Mouse (Mus musculus): ENCODE measurements around the gene Mill2. TPM values are rescaled to one million over a fixed set of nuclear protein-coding genes. Genes with fewer than 3 reads are reported as not detected.

The Mill2 gene
- polyA plus RNA-seq, 1 experiment from 2014 or later, result not detected

- no peaks in the 10 kb centered on the region for H3K9me3 ChIP-seq (ENCODE audit: control insufficient read depth, low read length)
- H3K4me3 ChIP-seq (ENCODE audit: low read depth, low read length), result no peak overlapping the region
- H3K36me3 ChIP-seq (ENCODE audit: control insufficient read depth, insufficient read depth, low read length), result no peaks in the 10 kb centered on the region
- no peak for DNase-seq (ENCODE audit: low spot score)
- H3K4me1 ChIP-seq (replicated peaks; ENCODE audit: control insufficient read depth, insufficient read depth, low read length), result 0 out of 2 replicates have a peak, but pooled peaks cover 3% of the 10 kb centered on the region
- WGBS, result 65% methylated on average over 13 of the region's 13 CpGs
- no peaks in the 10 kb centered on the region for H3K27me3 ChIP-seq (ENCODE audit: control insufficient read depth, insufficient read depth, low read length)
- no peak overlapping the region for H3K4me2 ChIP-seq (ENCODE audit: low read depth, low read length, severe bottlenecking)
- no peak overlapping the region for H3K27ac ChIP-seq (ENCODE audit: low read depth, low read length)
- H3K9ac ChIP-seq (ENCODE audit: low read length), result no peak overlapping the region
- ATAC-seq (replicated peaks; ENCODE audit: low FRiP score), result no peak
Measured at GRCm38 (mm10) chr7:18884745-18885422, 45.1 kb downstream of the Mill2 start.

- no peaks in the 10 kb centered on the region for H3K36me3 ChIP-seq (ENCODE audit: control insufficient read depth, insufficient read depth, low read length)
- no peak for DNase-seq (ENCODE audit: low spot score)
Measured at GRCm38 (mm10) chr7:18886963-18887362, 47.2 kb downstream of the Mill2 start.

GRCm38 (mm10) chr7:18890848-18891247, 51.1 kb downstream of the Mill2 start:
- WGBS, result 93% methylated on average over 8 of the region's 8 CpGs
- Histone ChIP-seq H3K4me2 (ENCODE audit: low read depth, low read length, severe bottlenecking) (no peak overlapping the region), H3K27me3 (ENCODE audit: control insufficient read depth, insufficient read depth, low read length) (peaks cover 4% of the 10 kb centered on the region), H3K27ac (ENCODE audit: low read depth, low read length) (no peak overlapping the region), H3K4me3 (ENCODE audit: low read depth, low read length) (no peak overlapping the region), H3K4me1 (replicated peaks; ENCODE audit: control insufficient read depth, insufficient read depth, low read length) (peaks cover 10% of the 10 kb centered on the region), H3K9ac (ENCODE audit: low read length) (no peak overlapping the region), H3K9me3 (ENCODE audit: control insufficient read depth, low read length) (no peaks in the 10 kb centered on the region), H3K36me3 (ENCODE audit: control insufficient read depth, insufficient read depth, low read length) (no peaks in the 10 kb centered on the region)
- DNase-seq (ENCODE audit: low spot score), result no peak
- no peak for ATAC-seq (replicated peaks; ENCODE audit: low FRiP score)

More at GRCm38 (mm10) chr7:18886963-18887362, 47.2 kb downstream of the Mill2 start:
- H3K27me3 ChIP-seq (ENCODE audit: control insufficient read depth, insufficient read depth, low read length), result no peaks in the 10 kb centered on the region
- no peak for ATAC-seq (replicated peaks; ENCODE audit: low FRiP score)
- H3K4me3 ChIP-seq (ENCODE audit: low read depth, low read length), result no peak overlapping the region
- no peak overlapping the region for H3K4me2 ChIP-seq (ENCODE audit: low read depth, low read length, severe bottlenecking)
- no peak overlapping the region for H3K9ac ChIP-seq (ENCODE audit: low read length)
- no peaks in the 10 kb centered on the region for H3K9me3 ChIP-seq (ENCODE audit: control insufficient read depth, low read length)
- H3K4me1 ChIP-seq (replicated peaks; ENCODE audit: control insufficient read depth, insufficient read depth, low read length), result 0 out of 2 replicates have a peak, but pooled peaks cover 3% of the 10 kb centered on the region
- 94% methylated on average over 1 of the region's 1 CpGs for WGBS
- no peak overlapping the region for H3K27ac ChIP-seq (ENCODE audit: low read depth, low read length)

- Histone ChIP-seq H3K27ac (ENCODE audit: low read depth, low read length) (no peak overlapping the region), H3K4me2 (ENCODE audit: low read depth, low read length, severe bottlenecking) (peak overlapping the region; percentile 68), H3K36me3 (ENCODE audit: control insufficient read depth, insufficient read depth, low read length) (no peaks in the 10 kb centered on the region), H3K4me3 (ENCODE audit: low read depth, low read length) (peak overlapping the region; percentile 31), H3K27me3 (ENCODE audit: control insufficient read depth, insufficient read depth, low read length) (peaks cover 4% of the 10 kb centered on the region), H3K9ac (ENCODE audit: low read length) (peak overlapping the region; percentile 55), H3K4me1 (replicated peaks; ENCODE audit: control insufficient read depth, insufficient read depth, low read length) (peaks cover 10% of the 10 kb centered on the region), H3K9me3 (ENCODE audit: control insufficient read depth, low read length) (no peaks in the 10 kb centered on the region)
- ATAC-seq (replicated peaks; ENCODE audit: low FRiP score), result peak; percentile 22
- WGBS, result 21% methylated on average over 33 of the region's 33 CpGs
- peak; percentile 93 for DNase-seq (ENCODE audit: low spot score)
Measured at GRCm38 (mm10) chr7:18891872-18892599, 52.3 kb downstream of the Mill2 start.

- no peaks in the 10 kb centered on the region for H3K36me3 ChIP-seq (ENCODE audit: control insufficient read depth, insufficient read depth, low read length)
- H3K4me1 ChIP-seq (replicated peaks; ENCODE audit: control insufficient read depth, insufficient read depth, low read length), result peaks cover 10% of the 10 kb centered on the region
- peaks cover 4% of the 10 kb centered on the region for H3K27me3 ChIP-seq (ENCODE audit: control insufficient read depth, insufficient read depth, low read length)
- H3K27ac ChIP-seq (ENCODE audit: low read depth, low read length), result no peak overlapping the region
- WGBS, result 30% methylated on average over 27 of the region's 27 CpGs
- no peak overlapping the region; the same call in 1 of the 2 replicates for H3K4me3 ChIP-seq (ENCODE audit: low read depth, low read length)
- DNase-seq (ENCODE audit: low spot score), result peak; percentile 64
- no peak overlapping the region for H3K9ac ChIP-seq (ENCODE audit: low read length)
- no peaks in the 10 kb centered on the region for H3K9me3 ChIP-seq (ENCODE audit: control insufficient read depth, low read length)
- ATAC-seq (replicated peaks; ENCODE audit: low FRiP score), result peak; percentile 34; the same call in 1 of the 2 replicates
- no peak overlapping the region for H3K4me2 ChIP-seq (ENCODE audit: low read depth, low read length, severe bottlenecking)
Measured at GRCm38 (mm10) chr7:18893009-18893408, 53.2 kb downstream of the Mill2 start.

GRCm38 (mm10) chr7:18893651-18894430, 54.1 kb downstream of the Mill2 start:
- Histone ChIP-seq H3K4me1 (replicated peaks; ENCODE audit: control insufficient read depth, insufficient read depth, low read length) (peaks cover 10% of the 10 kb centered on the region), H3K36me3 (ENCODE audit: control insufficient read depth, insufficient read depth, low read length) (no peaks in the 10 kb centered on the region), H3K27ac (ENCODE audit: low read depth, low read length) (no peak overlapping the region), H3K27me3 (ENCODE audit: control insufficient read depth, insufficient read depth, low read length) (peaks cover 4% of the 10 kb centered on the region), H3K4me3 (ENCODE audit: low read depth, low read length) (peak overlapping the region; percentile 28), H3K9ac (ENCODE audit: low read length) (peak overlapping the region; percentile 57), H3K9me3 (ENCODE audit: control insufficient read depth, low read length) (no peaks in the 10 kb centered on the region), H3K4me2 (ENCODE audit: low read depth, low read length, severe bottlenecking) (peak overlapping the region; percentile 67)
- ATAC-seq (replicated peaks; ENCODE audit: low FRiP score) (peak; percentile 58), DNase-seq (ENCODE audit: low spot score) (peak; percentile 79)
- WGBS, result 2% methylated on average over 41 of the region's 41 CpGs

- Histone ChIP-seq H3K4me3 (ENCODE audit: low read depth, low read length) (no peak overlapping the region), H3K4me2 (ENCODE audit: low read depth, low read length, severe bottlenecking) (no peak overlapping the region), H3K9me3 (ENCODE audit: control insufficient read depth, low read length) (no peaks in the 10 kb centered on the region), H3K27ac (ENCODE audit: low read depth, low read length) (no peak overlapping the region), H3K36me3 (ENCODE audit: control insufficient read depth, insufficient read depth, low read length) (no peaks in the 10 kb centered on the region), H3K9ac (ENCODE audit: low read length) (no peak overlapping the region), H3K4me1 (replicated peaks; ENCODE audit: control insufficient read depth, insufficient read depth, low read length) (peaks cover 10% of the 10 kb centered on the region), H3K27me3 (ENCODE audit: control insufficient read depth, insufficient read depth, low read length) (peaks cover 4% of the 10 kb centered on the region)
- DNase-seq (ENCODE audit: low spot score) (no peak), ATAC-seq (replicated peaks; ENCODE audit: low FRiP score) (no peak)
- 53% methylated on average over 5 of the region's 5 CpGs for WGBS
Measured at GRCm38 (mm10) chr7:18896536-18896935, 56.8 kb downstream of the Mill2 start.

DNA sequence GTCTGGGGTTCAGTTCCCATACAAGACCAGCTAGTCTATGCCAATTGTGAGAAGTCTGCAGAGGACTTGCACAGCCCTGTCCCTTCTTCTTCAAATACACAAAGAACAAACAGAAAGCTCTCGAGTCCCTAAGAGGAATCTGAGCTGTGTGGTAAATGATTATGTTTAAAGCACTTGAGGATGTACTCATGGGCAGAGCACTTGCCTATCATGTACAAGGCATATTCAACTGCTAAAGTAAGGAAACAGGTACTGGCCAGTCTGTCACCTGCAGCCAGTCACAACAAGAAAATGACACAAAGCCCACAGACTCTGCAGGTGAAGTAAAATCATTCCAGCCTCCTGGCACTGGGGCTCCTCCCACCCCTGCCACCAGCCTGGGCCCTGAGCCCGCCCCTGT, 60.7 kb downstream of the Mill2 start:
- H3K27me3 ChIP-seq (ENCODE audit: control insufficient read depth, insufficient read depth, low read length), result no peaks in the 10 kb centered on the region
- 81% methylated on average over 2 of the region's 2 CpGs for WGBS
- no peak overlapping the region for H3K4me3 ChIP-seq (ENCODE audit: low read depth, low read length)
- no peaks in the 10 kb centered on the region for H3K9me3 ChIP-seq (ENCODE audit: control insufficient read depth, low read length)
- DNase-seq (ENCODE audit: low spot score) (no peak), ATAC-seq (replicated peaks; ENCODE audit: low FRiP score) (no peak)
- H3K36me3 ChIP-seq (ENCODE audit: control insufficient read depth, insufficient read depth, low read length), result no peaks in the 10 kb centered on the region; the same call in 1 of the 2 replicates
- H3K27ac ChIP-seq (ENCODE audit: low read depth, low read length), result no peak overlapping the region
- no peak overlapping the region for H3K9ac ChIP-seq (ENCODE audit: low read length)
- no peaks in the 10 kb centered on the region for H3K4me1 ChIP-seq (replicated peaks; ENCODE audit: control insufficient read depth, insufficient read depth, low read length)
- H3K4me2 ChIP-seq (ENCODE audit: low read depth, low read length, severe bottlenecking), result no peak overlapping the region

Measured in forebrain, embryonic 11.5 days (tissue).